Mouse (Mus musculus): Measurements from ENCODE around the gene Gtf2ird2. TPM values are rescaled to one million over a fixed set of nuclear protein-coding genes. Genes with fewer than 3 reads are reported as not detected.

The Gtf2ird2 gene
- total RNA-seq, 2 experiments from 2014 or later: 7.4 to 7.7 TPM

DNA sequence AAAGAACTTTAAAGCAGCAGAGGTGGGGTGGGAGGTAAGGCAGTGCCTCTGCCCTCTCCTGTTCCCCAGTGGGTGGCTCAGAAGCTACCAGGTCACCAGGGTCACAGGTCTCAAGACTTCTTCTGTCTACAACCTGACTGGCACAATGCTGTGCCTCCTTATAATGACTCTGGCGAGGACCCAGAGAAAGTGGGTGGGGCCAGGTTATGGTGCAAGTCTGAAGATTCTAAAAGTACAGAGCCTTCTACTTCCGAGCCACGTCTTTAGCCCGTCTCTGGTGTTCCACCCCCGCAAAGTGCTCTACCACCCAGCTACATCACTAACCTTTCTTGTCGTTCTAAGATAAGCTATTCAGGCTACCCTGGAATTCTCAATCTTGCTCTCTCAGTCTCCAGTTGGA lies 48.3 kb downstream of the Gtf2ird2 start:
- intact Hi-C loops (cut with DNase I): loop anchor here (5.0 kb wide), 1 partner anchor 110 kb away; no protein-coding TSS in a partner anchor

DNA sequence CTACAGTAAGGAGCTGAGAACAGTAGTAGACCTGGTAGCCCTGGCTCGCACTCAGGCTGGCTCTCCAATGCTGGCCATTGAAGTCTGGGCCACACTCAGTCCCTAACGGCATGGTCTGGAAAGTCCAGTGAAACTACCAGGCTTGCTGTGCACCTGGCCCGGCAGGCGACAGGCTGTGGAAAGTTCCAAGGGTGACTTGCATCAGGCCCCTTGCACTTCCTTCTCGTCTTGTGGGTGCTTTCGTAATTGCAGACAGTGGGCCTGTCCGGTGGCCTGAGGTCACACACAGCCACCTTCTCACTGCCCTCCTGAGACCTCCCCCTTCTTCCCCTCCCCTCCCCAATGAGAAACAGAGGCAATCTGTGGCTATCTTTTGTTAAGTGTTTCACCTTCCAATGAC lies 48.7 kb downstream of the Gtf2ird2 start:
- intact Hi-C loops (cut with DNase I): loop anchor here (5.0 kb wide), 1 partner anchor 110 kb away; no protein-coding TSS in a partner anchor
- peak; percentile 43 to 51 for DNase-seq

More for the DNA sequence above, 48.3 kb downstream of the Gtf2ird2 start:
- no peak for DNase-seq

DNA sequence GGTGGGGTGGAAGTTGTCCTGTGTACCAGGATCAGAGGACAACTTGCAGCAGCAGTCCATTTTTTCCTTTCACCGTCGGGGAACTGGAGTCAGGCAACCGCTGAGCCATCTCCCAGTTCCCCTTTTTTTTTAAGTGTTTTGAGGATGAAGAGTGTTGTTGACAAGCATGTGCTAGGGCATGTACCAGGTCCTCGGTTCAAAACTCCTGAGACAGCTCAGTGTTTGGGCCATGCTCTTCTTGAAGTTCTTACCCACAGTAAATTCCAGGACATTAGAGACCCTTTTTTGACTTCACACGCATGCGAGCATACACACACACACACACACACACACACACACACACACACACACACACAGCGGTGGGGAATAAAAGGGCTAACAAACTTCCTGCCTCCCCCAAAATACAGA lies 49.4 kb downstream of the Gtf2ird2 start:
- no peak for DNase-seq
- intact Hi-C loops (cut with DNase I): loop anchor here (5.0 kb wide), 1 partner anchor 109 kb away; no protein-coding TSS in a partner anchor

DNA sequence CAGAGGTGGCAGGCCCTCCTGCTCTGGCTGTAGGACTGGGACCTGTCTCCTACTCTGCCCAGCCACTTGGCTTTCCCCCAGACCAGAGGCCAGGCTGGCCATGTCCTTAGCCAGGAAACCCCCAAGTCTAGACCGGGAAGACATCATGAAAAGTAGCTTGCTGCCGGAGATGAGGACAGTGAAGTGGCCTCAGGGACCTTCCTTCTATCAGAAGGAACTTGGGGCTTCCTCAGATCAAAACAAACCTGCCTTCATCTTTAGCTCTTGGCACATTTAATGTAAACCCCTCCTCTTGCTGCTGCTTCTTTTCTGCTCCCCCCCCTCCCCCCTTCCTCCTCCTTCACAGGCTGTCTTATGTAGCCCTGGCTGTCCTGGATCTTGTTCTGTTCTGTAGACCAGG lies 50.4 kb downstream of the Gtf2ird2 start:
- no peak for DNase-seq
- intact Hi-C loops (cut with DNase I): loop anchor here (2.0 to 5.0 kb wide), 2 partner anchors 47 to 108 kb away; no protein-coding TSS in a partner anchor

DNA sequence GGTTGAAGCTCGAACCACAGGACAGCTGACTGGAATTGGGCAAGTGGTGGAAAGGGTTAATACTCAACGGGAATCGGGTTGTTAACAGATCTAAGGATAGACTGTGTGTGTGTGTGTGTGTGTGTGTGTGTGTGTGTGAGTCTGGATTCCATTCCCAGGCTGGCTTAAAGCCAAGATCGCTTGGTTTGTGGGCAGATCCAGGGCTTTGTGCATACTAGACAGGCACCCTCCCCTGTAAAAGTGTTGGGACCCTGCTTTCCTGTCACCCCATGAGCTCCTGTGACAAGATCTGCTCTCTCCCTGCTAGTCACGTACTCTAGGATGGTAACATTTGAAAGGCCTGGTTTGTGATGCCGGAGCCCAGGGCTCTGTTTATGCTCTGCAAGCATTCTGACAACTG lies 51.3 kb downstream of the Gtf2ird2 start:
- intact Hi-C loops (cut with DNase I): loop anchor here (2.0 kb wide), 1 partner anchor 48 kb away; no protein-coding TSS in a partner anchor
- peak in 1 of 2 experiments; percentile 61 for DNase-seq

DNA sequence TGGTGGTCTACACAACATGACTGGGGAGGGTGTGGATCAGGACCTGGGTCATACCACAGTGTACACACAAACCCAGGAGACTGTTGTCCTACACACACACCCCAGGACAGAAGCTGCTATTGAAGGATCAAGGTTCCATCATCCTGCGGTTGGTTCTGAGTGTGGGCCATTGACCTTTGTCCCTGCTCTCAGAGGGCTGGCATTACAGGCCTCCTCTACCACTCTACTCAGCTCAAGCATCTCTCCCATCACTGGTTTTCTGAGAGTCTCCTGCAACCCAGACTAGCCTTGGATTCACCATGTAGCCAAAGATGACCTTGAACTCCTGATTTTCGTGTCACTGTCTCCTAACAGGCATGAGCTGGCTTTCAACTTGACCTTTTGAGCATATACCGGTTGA lies 52.4 kb downstream of the Gtf2ird2 start:
- no peak for DNase-seq

DNA sequence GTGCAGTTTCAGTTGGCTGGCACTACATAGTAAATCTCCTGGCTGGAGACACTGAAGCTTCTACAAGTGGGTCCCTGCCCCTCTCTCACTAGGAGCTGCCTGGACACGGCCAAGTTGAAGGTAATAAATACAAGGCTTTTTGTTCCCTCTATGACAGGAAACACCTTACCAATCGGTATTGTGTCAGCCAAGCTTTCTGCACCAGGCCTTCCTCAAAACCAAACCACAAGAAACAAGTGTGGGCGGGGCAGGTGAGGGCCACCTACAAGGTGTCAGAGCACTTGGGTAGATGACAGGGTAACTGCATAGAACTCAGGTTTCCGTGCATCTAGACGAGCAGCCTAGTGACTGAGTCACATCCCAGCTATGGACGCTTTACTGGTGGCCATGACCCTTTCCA lies 53.0 kb downstream of the Gtf2ird2 start:
- no peak for DNase-seq
- intact Hi-C loops (cut with DNase I): no loop called here

More for the DNA sequence above, 52.4 kb downstream of the Gtf2ird2 start:
- intact Hi-C loops (cut with DNase I): no loop called here

DNA sequence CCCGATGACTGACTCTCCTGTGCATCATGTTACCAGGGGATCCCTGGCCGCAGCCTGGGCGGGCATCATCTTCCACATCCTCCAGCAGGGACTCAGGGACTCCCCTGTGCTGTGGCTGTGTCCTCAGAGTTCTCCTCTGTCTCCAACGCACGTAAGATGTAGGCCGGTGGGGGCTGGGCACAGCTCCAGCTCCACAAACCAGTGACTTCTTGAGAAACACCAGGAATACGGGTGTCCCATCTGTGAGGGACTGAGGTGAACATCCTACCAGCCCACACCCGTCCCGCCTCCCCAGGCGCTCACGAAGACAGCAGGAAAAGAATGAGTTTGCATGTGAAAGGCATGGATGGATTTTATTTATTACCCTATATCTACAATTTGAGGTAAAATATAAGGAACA lies 53.7 kb downstream of the Gtf2ird2 start:
- no peak for DNase-seq
- intact Hi-C loops (cut with DNase I): no loop called here

DNA sequence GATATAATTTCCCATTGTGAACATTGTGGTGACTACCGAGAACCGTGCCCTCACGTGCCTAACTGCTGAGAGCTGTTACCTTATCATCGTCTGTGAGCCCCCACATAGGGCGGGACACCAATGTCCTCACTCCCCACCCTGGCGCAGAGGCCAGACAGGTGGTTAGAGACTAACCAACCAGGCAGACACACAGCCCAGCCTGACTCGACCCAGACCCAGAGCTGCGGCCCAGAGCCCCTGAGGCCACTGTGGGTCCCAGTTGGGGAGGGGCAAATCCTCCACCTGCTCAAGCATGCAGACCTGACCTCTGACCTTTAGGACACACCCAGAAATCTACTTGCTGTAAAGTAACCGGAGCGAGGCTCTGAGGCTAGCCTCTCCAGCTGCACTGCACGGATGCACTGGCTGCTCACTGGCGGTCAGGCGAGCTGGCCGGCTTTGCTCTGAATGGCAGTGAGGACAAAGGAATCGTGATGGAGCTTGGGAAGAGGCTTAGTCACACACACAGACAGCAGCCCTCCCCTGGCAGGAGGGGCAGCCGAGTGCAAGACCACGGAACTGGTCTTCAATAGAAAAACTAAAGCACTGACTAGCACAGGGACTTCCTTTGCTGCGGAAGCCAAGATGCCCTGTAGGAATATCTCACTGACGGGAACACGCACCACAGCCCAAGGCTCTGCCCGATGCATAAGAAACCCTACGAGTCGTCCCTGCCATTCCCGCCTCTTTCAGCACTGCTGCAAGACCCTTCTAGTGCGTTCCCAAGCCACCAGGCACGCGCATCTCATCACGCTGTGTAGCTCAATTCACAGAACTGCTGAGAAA lies 54.3 kb downstream of the Gtf2ird2 start:
- no peak for DNase-seq
- intact Hi-C loops (cut with DNase I): no loop called here

DNA sequence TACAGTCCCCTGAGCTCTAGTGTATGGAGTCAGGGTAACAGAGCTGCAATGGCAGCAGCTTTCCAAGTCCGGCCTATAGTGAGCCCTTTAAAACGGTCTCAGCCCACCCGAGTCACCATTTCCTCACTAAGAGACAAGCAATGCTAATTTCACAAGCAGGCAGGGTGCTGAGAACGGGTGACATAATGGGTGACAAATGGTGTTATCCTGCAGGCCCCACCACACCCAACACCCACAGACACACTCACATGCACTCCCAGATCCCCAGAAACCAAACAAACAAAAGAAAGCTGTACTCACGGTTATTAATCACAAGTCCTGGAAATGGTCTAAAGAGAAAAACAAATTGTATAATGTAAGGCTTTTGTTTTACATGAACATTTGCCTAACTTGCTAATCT lies 58.0 kb downstream of the Gtf2ird2 start:
- intact Hi-C loops (cut with DNase I): no loop called here
- no peak for DNase-seq

DNA sequence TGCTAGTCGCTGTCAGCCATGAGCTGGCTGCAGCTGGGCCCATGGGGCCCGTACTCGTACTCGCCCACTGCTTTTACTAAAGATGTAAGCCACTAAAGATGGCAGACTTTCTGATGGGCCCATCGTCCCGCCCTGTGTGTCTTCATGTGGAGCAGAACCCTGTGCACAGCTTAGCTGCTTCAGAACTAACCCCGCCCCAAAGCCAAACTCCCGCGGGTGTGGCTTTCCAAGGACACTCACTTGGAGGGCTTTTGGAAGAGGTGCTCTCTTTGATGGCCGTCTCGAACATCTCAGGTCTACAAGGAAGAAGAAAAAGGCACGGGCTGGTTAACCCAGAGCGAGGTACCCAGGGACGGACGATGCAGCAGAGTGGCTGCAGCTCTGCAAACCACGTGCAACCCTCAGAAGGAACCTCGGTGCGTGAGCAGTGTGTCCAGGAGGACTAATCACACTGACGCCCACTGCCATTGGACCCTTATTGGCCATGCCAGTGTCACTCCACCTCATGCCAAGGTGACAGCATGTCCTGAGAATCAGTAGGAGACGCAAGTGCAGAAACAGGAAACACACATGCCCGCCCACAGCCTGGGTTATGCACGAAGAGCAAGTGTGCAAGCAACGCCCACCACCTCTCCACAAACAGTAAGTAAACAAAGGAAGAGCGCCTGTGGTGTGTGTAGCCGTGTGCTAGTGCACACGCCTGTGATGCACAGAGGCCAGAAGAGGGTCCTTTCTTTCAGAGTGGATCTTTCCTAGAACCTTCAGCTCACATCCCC lies 60.0 kb downstream of the Gtf2ird2 start:
- intact Hi-C loops (cut with DNase I): no loop called here
- DNase-seq: no peak

DNA sequence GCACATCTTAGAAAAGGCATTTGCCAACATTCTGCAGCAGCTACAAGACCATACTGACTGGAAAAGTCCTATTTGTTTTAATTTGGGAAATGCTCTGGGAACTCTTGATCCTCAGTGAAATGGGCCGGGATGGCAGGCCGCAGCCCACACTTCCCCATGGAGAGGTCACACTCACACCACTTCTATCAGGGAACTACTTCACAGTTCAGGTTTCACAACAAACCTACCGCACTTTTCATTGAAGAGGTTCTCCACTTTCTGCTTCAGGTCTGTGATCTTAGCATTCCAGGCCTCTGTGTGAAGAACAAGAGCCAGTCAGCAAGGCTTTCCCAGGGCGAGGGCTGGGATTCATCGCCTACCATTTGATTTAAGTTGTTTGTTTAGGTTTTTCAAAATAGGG lies 61.1 kb downstream of the Gtf2ird2 start:
- intact Hi-C loops (cut with DNase I): no loop called here
- DNase-seq: no peak

DNA sequence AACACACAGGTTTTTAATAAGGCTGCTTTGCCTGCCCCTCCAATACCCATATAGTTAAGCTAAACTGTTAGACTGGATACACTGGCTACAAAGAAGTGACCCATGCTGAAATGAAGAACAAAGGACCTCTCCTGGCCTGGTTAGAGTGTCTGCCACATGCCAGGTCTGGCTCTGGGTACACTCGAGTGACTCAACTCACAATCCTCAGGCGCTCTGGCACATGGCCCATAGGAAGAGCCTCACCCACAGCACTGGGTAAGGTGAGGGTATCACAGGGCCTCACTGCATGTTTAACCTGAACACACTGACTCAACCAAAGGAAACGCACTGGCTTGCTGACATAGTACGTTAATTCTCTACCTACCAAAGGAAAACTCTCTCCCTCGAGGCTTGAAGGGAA lies 62.3 kb downstream of the Gtf2ird2 start:
- no peak for DNase-seq
- intact Hi-C loops (cut with DNase I): no loop called here

DNA sequence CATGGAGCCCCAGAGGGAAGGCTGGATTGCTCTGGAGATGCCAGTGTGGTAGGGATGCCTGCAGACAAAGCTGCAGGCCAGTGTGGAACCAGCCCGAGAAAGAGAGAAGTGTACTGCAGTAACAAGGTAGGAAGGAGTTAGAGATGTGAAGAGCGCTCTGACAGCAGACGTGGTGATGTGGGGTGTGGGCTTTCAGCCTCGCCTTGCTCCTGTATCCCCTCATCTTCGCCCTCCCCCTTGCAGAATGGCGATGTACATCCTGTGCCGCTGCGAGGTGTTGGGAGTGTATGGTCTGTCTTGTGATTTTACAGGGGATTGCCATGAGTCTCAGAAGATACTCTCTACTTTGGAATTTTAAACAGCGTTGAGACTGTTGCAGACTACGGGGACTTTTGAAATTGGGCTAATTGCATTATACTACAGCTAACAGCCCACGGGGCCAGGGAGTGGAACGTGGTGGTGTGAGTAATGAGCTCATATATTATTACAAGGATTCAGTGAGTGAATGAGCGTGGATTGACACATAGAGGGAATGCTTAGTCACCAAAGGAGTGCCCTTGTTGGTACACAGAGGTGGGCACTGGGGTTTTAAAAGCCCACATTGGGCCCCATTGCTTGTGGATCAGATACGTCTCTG lies 64.9 kb downstream of the Gtf2ird2 start:
- no peak for DNase-seq
- intact Hi-C loops (cut with DNase I): no loop called here

DNA sequence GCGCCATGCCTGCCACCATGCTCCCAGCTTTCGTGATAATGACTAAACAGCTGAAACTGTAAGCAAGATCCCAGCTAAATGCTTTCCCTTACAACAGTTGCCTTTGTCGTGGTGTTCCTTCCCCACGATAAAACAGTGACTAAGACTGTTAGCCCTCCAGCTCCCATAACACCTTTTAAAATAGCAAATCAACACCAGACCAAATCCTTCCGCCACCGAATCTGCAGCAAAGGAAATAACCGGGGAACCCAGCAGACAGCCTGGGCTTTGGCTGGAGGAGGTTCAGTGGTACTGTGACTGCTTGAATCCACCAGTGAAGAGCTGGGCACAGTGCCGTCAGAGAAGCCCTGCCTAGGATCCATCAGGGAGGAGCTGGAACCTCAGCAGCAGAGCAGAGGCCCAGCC lies 65.4 kb downstream of the Gtf2ird2 start:
- intact Hi-C loops (cut with DNase I): no loop called here
- no peak for DNase-seq

DNA sequence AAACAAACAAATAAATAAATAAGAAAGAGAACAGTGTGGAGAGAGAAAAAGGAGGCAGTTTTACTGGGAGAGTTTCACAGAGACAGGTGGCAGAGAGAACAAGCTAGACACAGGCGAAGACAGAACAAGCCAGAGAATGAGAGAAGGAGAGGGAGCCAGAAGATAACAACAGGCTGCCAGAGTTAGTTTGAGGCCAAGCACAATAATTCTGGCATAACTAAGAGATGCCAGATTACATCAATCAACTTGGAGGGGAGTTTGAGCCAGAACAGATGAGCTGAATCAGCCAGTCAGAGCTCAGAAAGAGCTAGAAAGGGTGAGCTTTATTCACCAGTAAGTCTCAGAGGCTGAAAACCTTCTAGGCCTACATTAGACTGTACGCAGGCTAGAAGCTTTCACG lies 66.8 kb downstream of the Gtf2ird2 start:
- intact Hi-C loops (cut with DNase I): no loop called here
- no peak for DNase-seq

DNA sequence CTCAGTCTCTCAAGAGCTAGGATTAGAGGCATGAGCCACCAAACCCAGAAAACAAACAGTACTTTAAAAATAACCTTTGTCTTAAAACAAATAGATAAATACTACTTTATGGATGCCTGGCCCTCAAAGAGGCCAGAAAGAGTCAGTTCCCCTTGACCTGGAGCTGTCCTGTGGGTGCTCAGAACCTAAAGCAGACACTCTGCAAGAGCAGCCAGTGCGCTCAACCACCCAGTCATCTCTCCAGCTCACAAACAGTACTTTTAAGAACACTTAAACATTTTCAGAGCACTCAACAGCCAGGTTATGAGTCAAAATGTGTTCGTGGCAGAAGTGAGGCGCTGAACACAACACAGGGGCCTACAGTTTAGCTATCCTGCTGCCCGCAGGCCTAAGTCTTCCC lies 67.3 kb downstream of the Gtf2ird2 start:
- DNase-seq: no peak
- intact Hi-C loops (cut with DNase I): no loop called here

DNA sequence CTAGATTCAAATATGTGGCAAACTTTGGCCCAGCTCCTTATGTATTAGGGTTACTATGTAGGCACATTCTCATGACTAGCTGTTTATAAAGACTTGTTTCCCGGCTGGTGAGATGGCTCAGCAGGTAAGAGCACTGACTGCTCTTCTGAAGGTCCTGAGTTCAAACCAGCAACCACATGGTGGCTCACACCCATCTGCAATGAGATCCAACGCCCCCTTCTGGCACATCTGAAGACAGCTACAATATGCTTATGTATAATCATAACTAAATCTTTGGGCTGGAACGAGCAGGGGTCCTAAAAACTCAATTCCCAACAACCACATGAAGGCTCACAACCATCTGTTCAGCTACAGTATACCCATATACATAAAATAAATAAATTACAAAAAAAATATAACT lies 70.0 kb downstream of the Gtf2ird2 start:
- intact Hi-C loops (cut with DNase I): no loop called here
- DNase-seq: no peak

DNA sequence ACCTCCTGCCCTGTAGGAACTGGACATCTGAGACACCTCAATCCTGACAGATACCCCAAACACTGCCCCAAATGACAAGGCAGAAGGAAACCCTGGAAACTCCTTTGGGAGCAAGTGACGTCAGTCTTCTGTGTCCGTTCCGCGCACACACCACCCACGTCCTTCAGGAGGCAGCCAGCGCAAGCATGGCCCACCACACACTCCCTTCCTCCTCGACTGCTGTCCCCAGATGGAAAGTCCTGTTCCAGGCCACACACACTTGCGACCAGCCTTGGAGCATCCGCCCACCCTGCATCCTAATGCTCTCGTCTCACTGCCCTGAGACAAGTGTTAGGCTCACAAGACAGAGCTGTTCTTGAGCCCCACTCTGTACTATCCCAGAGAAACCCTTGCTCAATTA lies 71.5 kb downstream of the Gtf2ird2 start:
- DNase-seq: no peak
- intact Hi-C loops (cut with DNase I): no loop called here

DNA sequence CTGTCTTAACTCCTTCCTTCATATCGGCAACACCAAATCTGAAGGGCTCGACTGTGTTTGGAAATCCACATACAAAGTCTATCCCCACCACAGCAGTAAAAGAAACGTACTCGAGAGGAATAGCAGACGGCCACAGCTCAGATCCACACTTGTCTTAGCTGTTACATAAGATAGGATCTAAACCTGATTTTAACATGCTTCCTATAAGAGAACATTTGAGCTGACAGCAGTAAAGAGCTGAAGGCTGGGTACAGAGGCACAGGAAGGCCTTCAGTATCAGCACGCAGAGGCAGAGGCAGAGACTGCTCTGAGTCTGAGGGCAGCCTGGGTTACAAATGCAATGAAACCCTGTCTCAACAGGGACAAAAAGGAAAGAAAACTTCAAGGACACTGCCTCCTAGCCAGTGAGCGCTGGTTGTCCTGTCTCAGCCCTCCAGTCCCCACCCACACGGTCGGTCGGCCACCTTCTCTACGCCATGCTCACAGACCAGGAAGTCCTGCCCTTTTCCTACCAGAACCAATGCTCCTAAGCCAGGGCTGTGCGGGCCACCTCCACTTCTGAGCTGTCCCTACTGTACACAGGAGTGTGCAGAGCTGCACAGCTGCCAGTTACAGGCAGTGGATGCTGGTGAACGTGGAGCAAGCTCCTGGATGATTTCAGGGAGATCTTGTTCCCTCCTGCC lies 73.7 kb downstream of the Gtf2ird2 start:
- DNase-seq: no peak
- intact Hi-C loops (cut with DNase I): no loop called here

DNA sequence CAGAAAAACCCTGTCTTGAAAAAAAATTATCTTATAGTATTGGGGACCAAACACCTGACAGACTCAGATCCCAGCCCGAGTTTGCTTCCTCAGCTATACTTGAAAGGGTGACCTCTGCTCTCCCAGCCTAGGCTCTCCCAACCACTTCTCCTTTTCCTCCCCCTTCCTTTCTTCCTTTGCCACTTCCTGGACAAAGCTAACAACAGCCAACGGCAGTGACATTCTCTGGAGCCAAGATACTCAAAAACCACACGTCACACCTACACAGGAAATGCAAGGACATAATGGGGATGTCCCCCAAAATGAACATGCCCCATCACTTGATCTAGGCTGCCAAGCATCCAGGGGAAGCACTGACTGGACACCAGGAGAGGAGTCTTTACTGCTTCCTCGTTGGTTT lies 74.6 kb downstream of the Gtf2ird2 start:
- intact Hi-C loops (cut with DNase I): no loop called here
- DNase-seq: no peak

All from heart, postnatal 10 days (tissue).